In the genomic region with DNA sequence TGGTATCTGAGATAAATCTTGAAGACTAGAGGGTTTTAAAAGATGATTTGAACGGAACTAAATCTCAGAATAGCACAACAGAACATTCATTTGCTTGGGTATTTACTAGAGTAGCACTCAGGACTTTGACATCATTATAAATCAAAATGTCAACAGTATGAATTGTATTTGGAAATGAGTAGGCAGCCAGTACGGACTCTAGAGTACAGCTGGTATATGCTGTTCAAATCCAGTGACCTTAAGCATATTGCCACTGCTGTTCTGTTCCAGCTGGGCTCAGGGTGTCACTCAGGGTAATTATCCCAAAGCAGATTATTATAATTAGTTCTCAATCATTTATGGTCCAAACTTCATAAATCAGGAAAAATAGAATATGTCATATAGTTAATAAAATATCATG, we compare ENCODE assay signal across 25 mouse cellular contexts.
"Had no signal": no experiment of that assay in that cellular context is flagged by ENCODE, and none has a peak within 500 bp of the region (broad histone marks: within the 10 kb centered on the region; RNA-seq: fewer than 3 reads in every experiment).

No protein-coding gene starts in this region.

- ATAC-seq: hindbrain, embryonic 16.5 days; intestine, embryonic 16.5 days; liver, embryonic 12.5 days had no signal

- H3K27me3 ChIP-seq: heart, embryonic 13.5 days; heart, embryonic 15.5 days; hindbrain, embryonic 13.5 days; kidney, embryonic 15.5 days; limb, embryonic 13.5 days; limb, embryonic 15.5 days; liver, embryonic 12.5 days had no signal

- H3K36me3 ChIP-seq: heart, embryonic 13.5 days; heart, embryonic 15.5 days; hindbrain, embryonic 13.5 days; kidney, embryonic 15.5 days; limb, embryonic 13.5 days; limb, embryonic 15.5 days; liver, embryonic 12.5 days had no signal

- H3K4me3 ChIP-seq: heart, adult 2 months; heart, embryonic 13.5 days; heart, embryonic 15.5 days; hindbrain, embryonic 13.5 days; kidney, embryonic 15.5 days; limb, embryonic 13.5 days; limb, embryonic 15.5 days; liver, embryonic 12.5 days had no signal

- H3K27ac ChIP-seq: heart, adult 2 months; heart, embryonic 13.5 days; heart, embryonic 15.5 days; hindbrain, embryonic 13.5 days; kidney, embryonic 15.5 days; kidney, postnatal 0 days; limb, embryonic 13.5 days; limb, embryonic 15.5 days; liver, embryonic 12.5 days had no signal

- H3K9me3 ChIP-seq: heart, embryonic 13.5 days; heart, embryonic 15.5 days; hindbrain, embryonic 13.5 days; kidney, embryonic 15.5 days; limb, embryonic 13.5 days; limb, embryonic 15.5 days; liver, embryonic 12.5 days had no signal

- H3K4me2 ChIP-seq: heart, embryonic 11.5 days; heart, embryonic 13.5 days; heart, embryonic 15.5 days; hindbrain, embryonic 13.5 days; kidney, embryonic 15.5 days; limb, embryonic 13.5 days; limb, embryonic 15.5 days; liver, embryonic 12.5 days had no signal

- DNase-seq: gastrocnemius, postnatal 14 days; gastrocnemius, postnatal 36 days; heart, adult 11 months; heart, adult 2 months; heart, postnatal 14 days; heart, postnatal 36 days; kidney, adult 11 months; kidney, adult 2 months; kidney, adult 9 months; kidney, postnatal 14 days; kidney, postnatal 36 days; layer of hippocampus, adult 9-11 months; layer of hippocampus, postnatal 36 days; left cerebral cortex, postnatal 4 days had no signal

- H3K4me1 ChIP-seq: heart, embryonic 13.5 days; heart, embryonic 15.5 days; hindbrain, embryonic 13.5 days; kidney, embryonic 15.5 days; limb, embryonic 15.5 days; liver, embryonic 12.5 days had no signal

- H3K9ac ChIP-seq: heart, embryonic 13.5 days; heart, embryonic 15.5 days; hindbrain, embryonic 13.5 days; kidney, embryonic 15.5 days; limb, embryonic 13.5 days; limb, embryonic 15.5 days; liver, embryonic 12.5 days had no signal
